Mouse (Mus musculus): ENCODE results near the gene Rimbp2.

DNA sequence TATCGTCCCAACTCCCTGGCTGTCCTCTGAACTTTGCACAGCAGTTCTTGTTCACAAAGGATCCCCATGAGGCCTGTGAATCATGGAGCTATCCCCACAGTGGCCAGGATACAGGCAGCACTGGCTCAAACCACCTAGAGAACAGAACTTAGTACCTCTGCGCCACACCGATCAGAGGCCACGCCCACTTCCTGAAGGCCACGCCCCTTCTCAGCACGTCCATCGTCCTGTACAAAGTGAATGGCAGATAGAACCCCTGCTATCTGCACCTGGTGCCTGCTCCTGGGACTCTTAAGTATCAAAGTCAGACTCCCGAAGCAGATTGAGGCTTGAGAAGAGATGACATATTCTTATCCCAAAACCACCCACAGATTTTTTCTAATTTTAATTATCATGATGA is 242.7 kb downstream of the Rimbp2 start:
- TF ChIP-seq CTCF (IDR thresholded peaks at IDR 0.05; ENCODE audit: low read depth, low read length) (no peak), POLR2A (IDR thresholded peaks at IDR 0.05; ENCODE audit: extremely low read depth, insufficient read depth, low read length) (no peak)

Measured in liver, adult 2 months (tissue).